Mouse (Mus musculus): Measurements from ENCODE around the gene Ccl25. TPM values are rescaled to one million over a fixed set of nuclear protein-coding genes. Genes with fewer than 3 reads are reported as not detected.

Gene Ccl25
- polyA plus RNA-seq (2012; rRNA removed) = 8.6 and 9.6 TPM in 2 replicates

- 0 out of 2 replicates have a peak, but pooled peaks have one; percentile 2 for TF ChIP-seq CTCF (IDR thresholded peaks at IDR 0.05; ENCODE audit: control insufficient read depth, insufficient read depth, insufficient replicate concordance, low read depth, low read length)
- peak; percentile 81 for TF ChIP-seq POLR2A (IDR thresholded peaks at IDR 0.05; ENCODE audit: control insufficient read depth, low read depth, low read length)
- H3K36me3 ChIP-seq (ENCODE audit: control insufficient read depth, insufficient read depth, low read length) = peaks cover 4% of the 10 kb centered on the region
These were observed at the start of gene Ccl25, which contains the start of gene Elavl1 for GRCm38 (mm10) chr8:4324983-4325750. Gene Ccl25, plus strand, starts transcription at chr8:4325210. Gene Elavl1, minus strand, starts transcription at chr8:4325413.

GRCm38 (mm10) chr8:4275275-4276110 is 49.5 kb upstream of the Ccl25 start, which contains the start of gene Timm44:
Gene Timm44, minus strand, starts transcription at chr8:4275913.
- Histone ChIP-seq H3K4me1 (ENCODE audit: control insufficient read depth, insufficient read depth, low read length) (peaks cover 4% of the 10 kb centered on the region), H3K27me3 (ENCODE audit: control insufficient read depth, insufficient read depth, low read length) (no peaks in the 10 kb centered on the region), H3K4me3 (ENCODE audit: control insufficient read depth, low read depth, low read length) (peak within 1 kb of the TSS; percentile 93), H3K36me3 (ENCODE audit: control insufficient read depth, insufficient read depth, low read length) (no peaks in the 10 kb centered on the region), H3K27ac (ENCODE audit: control insufficient read depth, insufficient read depth, low read depth, low read length) (peak within 1 kb of the TSS; percentile 45)
- TF ChIP-seq CTCF (IDR thresholded peaks at IDR 0.05; ENCODE audit: control insufficient read depth, insufficient read depth, insufficient replicate concordance, low read depth, low read length) = no peak
- TF ChIP-seq POLR2A (IDR thresholded peaks at IDR 0.05; ENCODE audit: control insufficient read depth, low read depth, low read length) = peak; percentile 79

More at GRCm38 (mm10) chr8:4324983-4325750, at the start of gene Ccl25, which contains the start of gene Elavl1:
- H3K27me3 ChIP-seq (ENCODE audit: control insufficient read depth, insufficient read depth, low read length) = no peaks in the 10 kb centered on the region
- H3K27ac ChIP-seq (ENCODE audit: control insufficient read depth, insufficient read depth, low read depth, low read length) = peak within 1 kb of the TSS; percentile 99
- peak within 1 kb of the TSS; percentile 99 for H3K4me3 ChIP-seq (ENCODE audit: control insufficient read depth, low read depth, low read length)
- H3K4me1 ChIP-seq (ENCODE audit: control insufficient read depth, insufficient read depth, low read length) = peaks cover 4% of the 10 kb centered on the region

GRCm38 (mm10) chr8:4276111-4276465 is 48.9 kb upstream of the Ccl25 start:
- Histone ChIP-seq H3K4me1 (ENCODE audit: control insufficient read depth, insufficient read depth, low read length) (peaks cover 4% of the 10 kb centered on the region), H3K36me3 (ENCODE audit: control insufficient read depth, insufficient read depth, low read length) (no peaks in the 10 kb centered on the region), H3K27me3 (ENCODE audit: control insufficient read depth, insufficient read depth, low read length) (no peaks in the 10 kb centered on the region), H3K4me3 (ENCODE audit: control insufficient read depth, low read depth, low read length) (peak overlapping the region; percentile 93), H3K27ac (ENCODE audit: control insufficient read depth, insufficient read depth, low read depth, low read length) (peak overlapping the region; percentile 33; the same call in 1 of the 2 replicates)
- TF ChIP-seq CTCF (IDR thresholded peaks at IDR 0.05; ENCODE audit: control insufficient read depth, insufficient read depth, insufficient replicate concordance, low read depth, low read length) = no peak
- TF ChIP-seq POLR2A (IDR thresholded peaks at IDR 0.05; ENCODE audit: control insufficient read depth, low read depth, low read length) = no peak

GRCm38 (mm10) chr8:4292738-4293137 is 32.3 kb upstream of the Ccl25 start:
- TF ChIP-seq CTCF (IDR thresholded peaks at IDR 0.05; ENCODE audit: control insufficient read depth, insufficient read depth, insufficient replicate concordance, low read depth, low read length) = no peak
- no peak for TF ChIP-seq POLR2A (IDR thresholded peaks at IDR 0.05; ENCODE audit: control insufficient read depth, low read depth, low read length)
- Histone ChIP-seq H3K27ac (ENCODE audit: control insufficient read depth, insufficient read depth, low read depth, low read length) (no peak overlapping the region), H3K36me3 (ENCODE audit: control insufficient read depth, insufficient read depth, low read length) (no peaks in the 10 kb centered on the region; the same call in 1 of the 2 replicates), H3K4me3 (ENCODE audit: control insufficient read depth, low read depth, low read length) (no peak overlapping the region), H3K4me1 (ENCODE audit: control insufficient read depth, insufficient read depth, low read length) (no peaks in the 10 kb centered on the region), H3K27me3 (ENCODE audit: control insufficient read depth, insufficient read depth, low read length) (no peaks in the 10 kb centered on the region)

- Histone ChIP-seq H3K4me3 (ENCODE audit: control insufficient read depth, low read depth, low read length) (no peak overlapping the region), H3K27ac (ENCODE audit: control insufficient read depth, insufficient read depth, low read depth, low read length) (no peak overlapping the region), H3K36me3 (ENCODE audit: control insufficient read depth, insufficient read depth, low read length) (peaks cover 2% of the 10 kb centered on the region), H3K27me3 (ENCODE audit: control insufficient read depth, insufficient read depth, low read length) (no peaks in the 10 kb centered on the region), H3K4me1 (ENCODE audit: control insufficient read depth, insufficient read depth, low read length) (no peaks in the 10 kb centered on the region)
- TF ChIP-seq POLR2A (IDR thresholded peaks at IDR 0.05; ENCODE audit: control insufficient read depth, low read depth, low read length) (no peak), CTCF (IDR thresholded peaks at IDR 0.05; ENCODE audit: control insufficient read depth, insufficient read depth, insufficient replicate concordance, low read depth, low read length) (no peak)
These were observed 27.2 kb upstream of the Ccl25 start for GRCm38 (mm10) chr8:4297822-4298221.

- Histone ChIP-seq H3K27ac (ENCODE audit: control insufficient read depth, insufficient read depth, low read depth, low read length) (no peak overlapping the region), H3K36me3 (ENCODE audit: control insufficient read depth, insufficient read depth, low read length) (peaks cover 5% of the 10 kb centered on the region), H3K4me3 (ENCODE audit: control insufficient read depth, low read depth, low read length) (no peak overlapping the region), H3K4me1 (ENCODE audit: control insufficient read depth, insufficient read depth, low read length) (no peaks in the 10 kb centered on the region), H3K27me3 (ENCODE audit: control insufficient read depth, insufficient read depth, low read length) (no peaks in the 10 kb centered on the region)
- TF ChIP-seq POLR2A (IDR thresholded peaks at IDR 0.05; ENCODE audit: control insufficient read depth, low read depth, low read length) = no peak
- no peak for TF ChIP-seq CTCF (IDR thresholded peaks at IDR 0.05; ENCODE audit: control insufficient read depth, insufficient read depth, insufficient replicate concordance, low read depth, low read length)
These were observed 20.9 kb upstream of the Ccl25 start for GRCm38 (mm10) chr8:4304124-4304547.

- Histone ChIP-seq H3K27ac (ENCODE audit: control insufficient read depth, insufficient read depth, low read depth, low read length) (no peak overlapping the region), H3K36me3 (ENCODE audit: control insufficient read depth, insufficient read depth, low read length) (peaks cover 3% of the 10 kb centered on the region), H3K27me3 (ENCODE audit: control insufficient read depth, insufficient read depth, low read length) (no peaks in the 10 kb centered on the region), H3K4me3 (ENCODE audit: control insufficient read depth, low read depth, low read length) (no peak overlapping the region), H3K4me1 (ENCODE audit: control insufficient read depth, insufficient read depth, low read length) (no peaks in the 10 kb centered on the region)
- no peak for TF ChIP-seq CTCF (IDR thresholded peaks at IDR 0.05; ENCODE audit: control insufficient read depth, insufficient read depth, insufficient replicate concordance, low read depth, low read length)
- TF ChIP-seq POLR2A (IDR thresholded peaks at IDR 0.05; ENCODE audit: control insufficient read depth, low read depth, low read length) = no peak
These were observed 19.2 kb upstream of the Ccl25 start for GRCm38 (mm10) chr8:4305838-4306237.
